Mouse (Mus musculus) bone marrow, adult 2 months (tissue): ENCODE data around the gene Lenep.

Experiments used
- CTCF ChIP-seq: fragments of 200-500 bp; IDR thresholded peaks from 2 replicates; pipeline ENCODE4 v1.5.1; 2011; ENCODE audit warnings: low read length, control low read depth; ENCODE audit not compliant: control insufficient read depth, insufficient read depth
- POLR2A ChIP-seq: fragments of 200-500 bp; IDR thresholded peaks from 2 replicates; pipeline ENCODE4 v1.6.1; 2011; ENCODE audit warnings: low read depth, mild to moderate bottlenecking, control low read depth, low read length, borderline replicate concordance; ENCODE audit not compliant: control insufficient read depth

GRCm38 (mm10) chr3:89365153-89365485 lies 37.5 kb downstream of the Lenep start, which contains the start of gene Dcst1:
- TF ChIP-seq CTCF (no peak), POLR2A (no peak)
